Mouse (Mus musculus) megakaryocyte, embryonic 14.5 days (primary cell): Measurements from ENCODE around the gene Wbp4.

Experiments
- FLI1 ChIP-seq: IDR thresholded peaks from 2 replicates; pipeline ENCODE4 v1.6.1; 2012; ENCODE audit warnings: low read length, inconsistent platforms, mixed read lengths
- GATA1 ChIP-seq: IDR thresholded peaks from 3 replicates; pipeline ENCODE4 v1.6.1; 2012; ENCODE audit warnings: mixed read lengths, low read length, inconsistent platforms, borderline replicate concordance

DNA sequence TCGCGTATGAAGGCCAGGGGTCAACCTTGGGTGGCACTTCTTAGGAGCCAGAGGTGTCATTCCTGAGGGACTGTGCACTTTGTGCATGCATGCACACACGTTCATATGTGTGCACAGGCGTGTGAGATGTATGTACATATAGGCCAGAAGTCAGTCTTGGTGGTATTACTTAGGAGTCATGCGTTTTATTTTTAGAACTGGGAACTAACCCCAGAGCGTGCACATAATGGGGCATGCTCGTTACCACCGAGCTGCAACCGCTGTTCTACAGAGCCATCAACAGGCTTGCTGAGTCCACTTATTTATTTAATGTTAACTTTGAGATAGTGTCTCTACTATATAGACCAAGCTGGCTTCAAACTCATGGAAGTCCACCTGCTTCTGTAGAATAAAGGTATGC lies 41.1 kb upstream of the Wbp4 start:
- no peak for TF ChIP-seq GATA1
- no peak for TF ChIP-seq FLI1
